Mouse (Mus musculus): Measurements from ENCODE around the gene Kri1. TPM values are rescaled to one million over a fixed set of nuclear protein-coding genes. Genes with fewer than 3 reads are reported as not detected.

Kri1 gene
- polyA plus RNA-seq (2011; ENCODE audit: insufficient read length, low read depth, missing spikeins): 24.9 and 28.9 TPM in 2 replicates

DNA sequence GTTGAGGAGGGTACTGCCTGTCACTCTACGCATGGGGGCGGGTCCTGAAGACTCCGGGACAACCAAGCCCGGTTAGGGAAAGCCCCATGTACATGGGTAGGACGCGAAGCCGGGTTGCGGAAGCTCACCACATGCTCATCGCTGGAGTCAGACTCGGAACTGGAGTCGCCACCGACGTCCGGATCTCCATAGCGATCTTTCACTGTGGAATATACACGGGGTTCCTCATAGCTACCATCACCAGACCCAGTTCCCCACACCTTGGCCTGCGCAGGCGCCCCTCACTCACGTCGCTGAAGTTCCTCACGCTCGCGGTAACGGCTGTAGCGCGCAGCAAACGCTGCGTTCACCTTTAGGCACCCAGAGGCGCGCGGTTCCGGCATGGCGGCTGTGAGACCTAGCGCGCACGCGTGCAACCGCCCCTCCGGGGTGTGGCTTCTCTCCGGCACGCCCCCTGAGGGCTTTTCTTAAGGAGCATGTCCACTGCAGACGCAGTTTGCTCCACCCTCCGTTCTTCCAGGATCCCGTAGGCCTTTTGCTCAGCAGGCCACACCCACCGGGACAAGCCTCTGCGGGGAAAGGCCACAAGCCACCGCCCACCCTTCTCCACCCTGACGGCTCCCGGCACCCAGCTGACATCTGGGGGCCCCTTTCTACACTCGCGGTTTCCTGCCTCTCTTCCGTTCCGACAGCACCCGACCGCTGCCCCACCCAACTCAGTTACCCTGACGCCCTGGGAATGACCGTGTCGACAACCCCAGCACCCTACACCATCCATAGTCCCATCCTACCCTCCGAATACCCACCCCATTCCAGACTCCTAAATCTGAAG lies at the start of gene Kri1:
Gene Kri1, minus strand, starts transcription at position 399 of the 832 bp plus-strand sequence.
- peaks cover 13% of the 10 kb centered on the region for H3K4me1 ChIP-seq (ENCODE audit: control insufficient read depth, insufficient read depth, low read length)
- no peak for TF ChIP-seq CTCF (IDR thresholded peaks at IDR 0.05; ENCODE audit: borderline replicate concordance, insufficient read depth, low read length)
- TF ChIP-seq POLR2A (IDR thresholded peaks at IDR 0.05; ENCODE audit: low read depth, low read length): peak; percentile 96
- peak within 1 kb of the TSS; percentile 88 for H3K4me3 ChIP-seq (ENCODE audit: insufficient read depth, low read length)
- peak within 1 kb of the TSS; percentile 87 for H3K27ac ChIP-seq (ENCODE audit: insufficient read depth, low read length)

DNA sequence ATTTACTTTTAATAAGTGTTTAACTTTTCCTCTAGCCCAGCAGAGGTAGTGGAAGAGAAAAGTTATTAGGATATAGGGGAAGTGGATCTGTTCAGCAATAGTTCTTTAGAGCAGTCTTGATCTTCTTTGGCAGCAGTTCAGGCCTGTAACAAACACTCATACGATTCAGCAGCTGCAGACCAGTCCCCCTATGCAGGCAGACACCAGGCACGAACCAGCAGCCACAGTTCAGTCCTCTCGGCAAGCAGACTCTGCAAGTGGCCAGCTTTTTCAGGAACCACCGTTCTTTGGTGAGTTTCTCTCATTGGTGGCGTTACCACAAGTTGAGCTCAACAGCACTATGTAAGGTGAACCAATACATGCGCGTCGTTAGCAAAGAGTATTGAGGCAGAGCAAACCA lies 48.7 kb upstream of the Kri1 start:
- TF ChIP-seq POLR2A (IDR thresholded peaks at IDR 0.05; ENCODE audit: low read depth, low read length) (no peak), CTCF (IDR thresholded peaks at IDR 0.05; ENCODE audit: borderline replicate concordance, insufficient read depth, low read length) (no peak)
- H3K4me3 ChIP-seq (ENCODE audit: insufficient read depth, low read length): no peak overlapping the region

DNA sequence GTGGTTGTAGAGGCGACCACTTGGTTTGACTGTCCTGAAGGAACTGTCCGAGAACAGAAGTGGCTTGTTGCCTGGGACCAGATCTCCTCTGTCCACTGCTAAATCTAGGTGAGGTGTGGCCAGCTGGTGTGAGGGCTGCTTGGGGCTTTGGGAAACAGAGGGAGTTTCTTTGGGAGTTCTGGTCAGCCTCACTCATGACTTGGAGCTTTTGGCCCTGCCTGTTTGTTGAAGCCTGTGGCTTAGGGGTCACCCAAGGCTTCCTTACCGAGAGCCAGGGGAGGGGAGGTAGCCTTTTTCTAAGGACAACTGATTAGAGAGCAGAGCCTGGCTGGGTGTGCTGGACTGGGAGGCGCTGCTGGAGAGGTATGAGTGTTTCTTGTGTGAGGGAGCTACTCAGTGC lies 47.6 kb upstream of the Kri1 start:
- Histone ChIP-seq H3K27ac (ENCODE audit: insufficient read depth, low read length) (peak overlapping the region; percentile 30; the same call in 1 of the 2 replicates), H3K4me3 (ENCODE audit: insufficient read depth, low read length) (no peak overlapping the region), H3K4me1 (ENCODE audit: control insufficient read depth, insufficient read depth, low read length) (peaks cover 19% of the 10 kb centered on the region)
- no peak for TF ChIP-seq CTCF (IDR thresholded peaks at IDR 0.05; ENCODE audit: borderline replicate concordance, insufficient read depth, low read length)
- no peak for TF ChIP-seq POLR2A (IDR thresholded peaks at IDR 0.05; ENCODE audit: low read depth, low read length)

More for the DNA sequence above, 48.7 kb upstream of the Kri1 start:
- no peak overlapping the region for H3K27ac ChIP-seq (ENCODE audit: insufficient read depth, low read length)
- H3K4me1 ChIP-seq (ENCODE audit: control insufficient read depth, insufficient read depth, low read length): peaks cover 18% of the 10 kb centered on the region

DNA sequence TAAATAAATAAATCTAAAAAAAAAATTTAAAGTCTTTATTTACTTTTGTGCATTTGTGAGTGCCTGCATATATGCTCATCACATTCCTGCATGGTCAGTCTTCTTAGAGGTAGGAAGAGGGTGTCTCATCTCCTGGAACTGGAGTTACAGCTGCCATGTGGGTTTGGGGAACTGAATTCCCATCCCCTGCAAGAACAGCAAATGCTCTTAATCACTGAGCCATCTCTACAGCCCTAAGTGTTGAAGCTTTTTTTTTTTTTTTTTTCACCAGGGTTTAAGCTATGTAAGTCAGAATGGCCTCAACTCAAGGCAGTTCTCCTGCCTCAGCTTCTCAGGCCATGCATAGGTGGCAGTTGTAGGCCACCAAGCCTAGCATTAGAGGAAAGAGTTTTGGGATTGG lies 47.0 kb upstream of the Kri1 start:
- no peak overlapping the region for H3K4me3 ChIP-seq (ENCODE audit: insufficient read depth, low read length)
- peaks cover 19% of the 10 kb centered on the region for H3K4me1 ChIP-seq (ENCODE audit: control insufficient read depth, insufficient read depth, low read length)
- H3K27ac ChIP-seq (ENCODE audit: insufficient read depth, low read length): peak overlapping the region; percentile 30; the same call in 1 of the 2 replicates
- TF ChIP-seq CTCF (IDR thresholded peaks at IDR 0.05; ENCODE audit: borderline replicate concordance, insufficient read depth, low read length) (no peak), POLR2A (IDR thresholded peaks at IDR 0.05; ENCODE audit: low read depth, low read length) (no peak)

DNA sequence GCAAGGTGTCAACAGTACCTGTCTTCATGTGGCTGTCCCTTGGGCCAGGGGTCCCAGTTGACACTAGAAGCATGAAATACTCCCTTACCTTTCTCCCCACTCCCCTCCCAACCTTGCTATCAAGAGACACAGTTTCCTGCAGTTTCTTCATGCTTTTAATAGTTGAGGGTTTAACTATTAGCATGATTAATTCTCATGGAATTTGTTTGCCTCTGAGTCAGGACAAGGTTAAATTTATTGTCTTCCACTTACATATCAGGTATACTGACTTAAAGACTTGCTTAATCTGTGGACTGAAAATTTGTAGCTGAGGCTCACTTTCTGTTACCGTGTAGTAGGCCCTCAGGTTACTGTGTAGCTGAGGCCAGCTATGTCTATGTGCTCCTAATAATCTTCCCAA lies 45.8 kb upstream of the Kri1 start:
- Histone ChIP-seq H3K4me3 (ENCODE audit: insufficient read depth, low read length) (no peak overlapping the region), H3K27ac (ENCODE audit: insufficient read depth, low read length) (peak overlapping the region; percentile 90), H3K4me1 (ENCODE audit: control insufficient read depth, insufficient read depth, low read length) (peaks cover 19% of the 10 kb centered on the region)
- TF ChIP-seq CTCF (IDR thresholded peaks at IDR 0.05; ENCODE audit: borderline replicate concordance, insufficient read depth, low read length) (no peak), POLR2A (IDR thresholded peaks at IDR 0.05; ENCODE audit: low read depth, low read length) (no peak)

DNA sequence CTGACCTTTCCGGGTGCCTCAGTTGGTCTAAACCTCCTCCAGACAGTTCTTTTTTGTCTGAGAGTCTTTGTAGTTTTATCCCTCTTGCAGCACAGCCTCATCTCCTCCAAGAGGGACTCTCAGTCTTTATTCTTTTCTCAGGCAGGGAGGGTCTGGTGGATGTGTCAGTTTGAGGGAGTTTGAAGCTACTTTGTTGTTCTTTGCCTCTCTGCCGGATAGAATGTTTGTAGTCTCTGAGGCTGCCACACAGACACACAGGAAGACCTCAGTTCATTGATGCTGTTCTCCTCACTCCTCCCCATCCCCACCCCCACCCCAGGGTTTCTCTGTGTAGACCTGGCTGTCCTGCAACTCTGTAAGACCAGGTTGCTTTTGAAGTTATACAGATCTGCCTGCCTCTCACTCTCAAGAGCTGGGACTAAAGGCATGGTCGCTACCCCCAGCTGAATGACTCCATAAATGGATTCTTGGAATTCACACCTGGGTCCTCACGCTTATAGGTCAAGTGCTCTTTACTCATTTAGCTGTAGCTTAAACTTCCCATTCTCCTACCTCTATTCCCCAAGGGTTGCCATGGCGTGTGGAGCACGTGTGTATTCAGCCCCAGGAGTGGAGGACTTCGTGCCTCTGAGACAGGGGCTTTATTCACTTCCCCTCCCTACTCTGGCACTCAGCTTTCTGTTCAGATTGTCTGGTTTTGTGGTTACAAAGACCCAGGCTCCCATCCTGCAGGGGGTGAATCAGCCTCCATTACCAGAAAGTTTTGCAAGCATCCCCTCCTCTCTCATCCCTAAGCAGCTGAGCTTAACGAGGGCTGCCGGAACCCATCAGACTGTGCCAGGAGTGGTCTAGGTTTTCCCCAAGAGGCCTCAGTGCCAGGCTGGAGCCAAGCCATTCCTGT lies 44.6 kb upstream of the Kri1 start:
- no peak for TF ChIP-seq POLR2A (IDR thresholded peaks at IDR 0.05; ENCODE audit: low read depth, low read length)
- no peak for TF ChIP-seq CTCF (IDR thresholded peaks at IDR 0.05; ENCODE audit: borderline replicate concordance, insufficient read depth, low read length)
- Histone ChIP-seq H3K27ac (ENCODE audit: insufficient read depth, low read length) (peak overlapping the region; percentile 90), H3K4me3 (ENCODE audit: insufficient read depth, low read length) (no peak overlapping the region), H3K4me1 (ENCODE audit: control insufficient read depth, insufficient read depth, low read length) (peaks cover 19% of the 10 kb centered on the region)

DNA sequence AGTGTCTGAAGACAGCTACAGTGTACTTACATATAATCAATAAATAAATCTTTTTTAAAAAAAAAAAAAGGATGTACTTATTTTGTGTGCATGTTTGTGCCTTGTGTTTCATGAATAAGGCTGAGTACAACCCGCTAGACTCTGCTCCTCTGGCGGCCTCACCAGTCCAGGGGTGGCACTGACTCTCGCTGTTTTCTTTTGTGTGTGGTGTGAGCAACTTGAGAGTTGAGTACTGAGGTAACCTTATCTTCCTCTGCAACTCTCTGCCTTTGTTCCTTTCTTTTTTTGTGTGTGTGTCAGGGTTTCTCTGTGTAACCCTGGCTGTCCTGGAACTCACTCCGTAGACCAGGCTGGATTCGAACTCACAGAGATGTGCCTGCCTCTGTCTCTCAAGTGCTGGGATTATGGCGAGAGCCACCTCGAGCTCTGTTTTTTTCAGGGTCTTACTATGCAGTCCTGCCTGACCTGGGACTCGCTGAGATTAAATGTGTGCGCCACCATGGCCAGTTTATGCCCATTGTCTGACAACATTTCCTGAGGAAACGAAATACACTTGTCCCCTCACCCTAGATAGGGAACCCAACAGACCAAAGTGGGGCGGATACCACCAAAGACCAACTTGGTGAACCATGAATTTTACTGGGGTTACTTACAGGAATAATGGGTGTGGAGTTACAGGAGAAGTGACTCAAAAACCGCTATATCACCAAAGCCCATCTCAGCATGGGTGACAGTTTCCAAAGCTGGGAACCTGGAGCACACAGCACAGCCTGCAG lies 43.8 kb upstream of the Kri1 start:
- Histone ChIP-seq H3K27ac (ENCODE audit: insufficient read depth, low read length) (peak overlapping the region; percentile 90), H3K4me1 (ENCODE audit: control insufficient read depth, insufficient read depth, low read length) (peaks cover 19% of the 10 kb centered on the region), H3K4me3 (ENCODE audit: insufficient read depth, low read length) (no peak overlapping the region)
- TF ChIP-seq CTCF (IDR thresholded peaks at IDR 0.05; ENCODE audit: borderline replicate concordance, insufficient read depth, low read length): no peak
- TF ChIP-seq POLR2A (IDR thresholded peaks at IDR 0.05; ENCODE audit: low read depth, low read length): no peak

DNA sequence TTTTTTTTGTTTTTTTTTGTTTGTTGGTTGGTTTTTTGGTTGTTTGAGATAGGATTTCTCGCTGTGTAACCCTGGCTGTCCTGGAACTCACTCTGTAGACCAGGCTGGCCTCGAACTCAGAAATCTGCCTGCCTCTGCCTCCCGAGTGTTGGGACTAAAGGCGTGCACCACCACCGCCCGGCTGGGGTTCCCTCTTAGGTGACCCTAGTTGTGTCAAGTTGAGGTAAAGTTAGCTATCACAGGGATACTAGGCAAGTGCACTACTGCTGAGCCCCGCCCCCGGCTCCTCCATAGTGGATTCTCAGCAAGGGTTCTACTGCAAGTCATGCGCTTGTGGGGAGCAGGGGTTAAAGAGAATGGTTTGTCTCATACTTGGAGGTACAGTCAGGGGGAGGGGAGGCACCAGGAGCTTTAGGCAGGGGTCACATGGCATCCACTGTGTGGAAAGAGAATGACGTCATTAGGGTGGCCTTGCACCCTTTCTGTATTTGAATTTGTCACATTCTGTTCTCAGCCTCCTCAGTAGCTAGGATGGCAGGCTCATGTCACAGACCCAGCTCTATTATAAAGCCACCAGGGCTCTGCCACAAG lies 42.0 kb upstream of the Kri1 start:
- H3K27ac ChIP-seq (ENCODE audit: insufficient read depth, low read length): peak overlapping the region; percentile 39; the same call in 1 of the 2 replicates
- H3K4me3 ChIP-seq (ENCODE audit: insufficient read depth, low read length): no peak overlapping the region
- TF ChIP-seq CTCF (IDR thresholded peaks at IDR 0.05; ENCODE audit: borderline replicate concordance, insufficient read depth, low read length) (no peak), POLR2A (IDR thresholded peaks at IDR 0.05; ENCODE audit: low read depth, low read length) (no peak)

DNA sequence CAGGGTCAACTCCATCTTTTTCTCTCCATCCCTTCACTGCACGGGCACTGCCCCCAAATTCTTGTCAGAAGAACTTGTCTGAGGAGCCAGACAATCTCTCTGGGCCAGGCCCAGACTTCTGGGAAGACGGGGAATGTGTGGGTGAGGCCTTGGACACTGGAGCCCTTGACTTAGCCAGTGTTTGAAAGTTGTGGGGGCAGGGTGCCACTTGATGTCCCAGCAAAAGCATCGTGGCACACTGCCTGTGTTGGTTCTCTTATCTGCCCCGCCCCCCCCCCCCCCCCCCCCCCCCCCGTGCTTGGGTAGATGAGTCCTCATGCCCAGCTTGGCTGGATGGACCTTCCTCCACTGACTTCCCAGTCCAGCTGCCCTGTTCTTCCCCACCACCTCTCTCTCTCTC lies 41.3 kb upstream of the Kri1 start:
- Histone ChIP-seq H3K27ac (ENCODE audit: insufficient read depth, low read length) (peak overlapping the region; percentile 13; the same call in 1 of the 2 replicates), H3K4me3 (ENCODE audit: insufficient read depth, low read length) (no peak overlapping the region), H3K4me1 (ENCODE audit: control insufficient read depth, insufficient read depth, low read length) (peaks cover 19% of the 10 kb centered on the region)
- TF ChIP-seq POLR2A (IDR thresholded peaks at IDR 0.05; ENCODE audit: low read depth, low read length) (no peak), CTCF (IDR thresholded peaks at IDR 0.05; ENCODE audit: borderline replicate concordance, insufficient read depth, low read length) (no peak)

More for the DNA sequence above, 42.0 kb upstream of the Kri1 start:
- peaks cover 19% of the 10 kb centered on the region for H3K4me1 ChIP-seq (ENCODE audit: control insufficient read depth, insufficient read depth, low read length)
